Comparison of ENCODE assay signal across 8 mouse cellular contexts in genomic region chr2:79087600-79088205, GRCm38 (mm10).
DNase-seq lines count a peak whose midpoint lies in the region; ATAC-seq and TF ChIP-seq lines count a peak whose summit lies in the region.

No protein-coding gene starts in this region.

- no peaks in the 10 kb centered on the region for H3K9me3 ChIP-seq in lung, embryonic 14.5 days (ENCODE audit: low read depth, low read length)
- no peaks in the 10 kb centered on the region for H3K9me3 ChIP-seq in intestine, postnatal 0 days (ENCODE audit: control insufficient read depth)
- no peaks in the 10 kb centered on the region for H3K9me3 ChIP-seq in midbrain, embryonic 15.5 days

- no peak for ATAC-seq in lung, embryonic 14.5 days (ENCODE audit: insufficient read depth)
- no peak for ATAC-seq in intestine, postnatal 0 days
- no peak for ATAC-seq in midbrain, embryonic 15.5 days (replicated peaks)

- H3K27me3 ChIP-seq in lung, embryonic 14.5 days (ENCODE audit: insufficient read depth, low read length): no peaks in the 10 kb centered on the region
- H3K27me3 ChIP-seq in intestine, postnatal 0 days (replicated peaks; ENCODE audit: control insufficient read depth, insufficient read depth, low read length): no peaks in the 10 kb centered on the region
- H3K27me3 ChIP-seq in midbrain, embryonic 15.5 days (replicated peaks): no peaks in the 10 kb centered on the region

- no peaks in the 10 kb centered on the region for H3K36me3 ChIP-seq in lung, embryonic 14.5 days (ENCODE audit: insufficient read depth)
- H3K36me3 ChIP-seq in intestine, postnatal 0 days (ENCODE audit: control insufficient read depth, insufficient read depth): no peaks in the 10 kb centered on the region
- no peaks in the 10 kb centered on the region for H3K36me3 ChIP-seq in midbrain, embryonic 15.5 days (replicated peaks)

- 0 out of 2 replicates have a peak, but pooled peaks cover 4% of the 10 kb centered on the region for H3K4me1 ChIP-seq in lung, embryonic 14.5 days (ENCODE audit: insufficient read depth)
- H3K4me1 ChIP-seq in intestine, postnatal 0 days (replicated peaks; ENCODE audit: control insufficient read depth, insufficient read depth, low read length): no peaks in the 10 kb centered on the region
- no peaks in the 10 kb centered on the region for H3K4me1 ChIP-seq in midbrain, embryonic 15.5 days

- 43% methylated on average over 9 of the region's 9 CpGs for WGBS in lung, embryonic 14.5 days
- WGBS in intestine, postnatal 0 days: 59% methylated on average over 9 of the region's 9 CpGs
- 70% methylated on average over 9 of the region's 9 CpGs for WGBS in midbrain, embryonic 15.5 days

- TF ChIP-seq CTCF in lung, embryonic 14.5 days (IDR thresholded peaks at IDR 0.05; ENCODE audit: low read depth): no peak
- no peak for TF ChIP-seq CTCF in intestine, postnatal 0 days (IDR thresholded peaks at IDR 0.05; ENCODE audit: low read depth)

- H3K27ac ChIP-seq in lung, embryonic 14.5 days (ENCODE audit: low read depth): no peak overlapping the region
- H3K27ac ChIP-seq in intestine, postnatal 0 days (ENCODE audit: low read depth, low read length): no peak overlapping the region
- no peak overlapping the region for H3K27ac ChIP-seq in midbrain, embryonic 15.5 days

- DNase-seq in lung, embryonic 14.5 days: peak; percentile 12
- DNase-seq in lung, postnatal 25 days (ENCODE audit: low spot score): no peak
- DNase-seq in embryo, embryonic 10.5 days (ENCODE audit: low spot score): peak; percentile 72
- peak; percentile 19 for DNase-seq in skeletal muscle tissue, adult 2 months (ENCODE audit: low read depth, low spot score)
- DNase-seq in layer of hippocampus, adult 8-10 months (ENCODE audit: low spot score in 2 of 2): no peak
- DNase-seq in T-cell, adult 2 months (ENCODE audit: low spot score): no peak

- peak overlapping the region; percentile 41 for H3K4me2 ChIP-seq in lung, embryonic 14.5 days
- peak overlapping the region; percentile 37; the same call in 1 of the 2 replicates for H3K4me2 ChIP-seq in intestine, postnatal 0 days (replicated peaks; ENCODE audit: low read depth)
- H3K4me2 ChIP-seq in midbrain, embryonic 15.5 days: no peak overlapping the region

- H3K9ac ChIP-seq in lung, embryonic 14.5 days: no peak overlapping the region
- no peak overlapping the region for H3K9ac ChIP-seq in intestine, postnatal 0 days (ENCODE audit: low read depth, low read length)
- no peak overlapping the region for H3K9ac ChIP-seq in midbrain, embryonic 15.5 days

- peak overlapping the region; percentile 1; the same call in 1 of the 2 replicates for H3K4me3 ChIP-seq in lung, embryonic 14.5 days (ENCODE audit: low read depth, low read length)
- no peak overlapping the region; the same call in 1 of the 2 replicates for H3K4me3 ChIP-seq in intestine, postnatal 0 days (ENCODE audit: low read depth, low read length)
- no peak overlapping the region for H3K4me3 ChIP-seq in midbrain, embryonic 15.5 days

Comparison
In these comparisons a context has a peak if more than half of its experiments do, and no peak if none do; other contexts are left out.
1. DNase-seq: peak in lung, embryonic 14.5 days (single experiment), embryo, embryonic 10.5 days (single experiment) and skeletal muscle tissue, adult 2 months (single experiment); none in lung, postnatal 25 days (single experiment), layer of hippocampus, adult 8-10 months (0 of 2) and T-cell, adult 2 months (single experiment).